Mouse (Mus musculus): ENCODE measurements at regions not wholly inside any gene's neighbourhood (a gene's known extent, or its start where the extent isn't known, plus 50 kb on each side); places are given as distances from the start of the nearest gene placed in this dataset.

GRCm38 (mm10) chr10:43794587-43794986, 107.0 kb downstream of the Qrsl1 start:
- H3K4me1 ChIP-seq (ENCODE audit: control insufficient read depth, insufficient read depth, low read length): no peaks in the 10 kb centered on the region
- H3K4me3 ChIP-seq (replicated peaks; ENCODE audit: extremely low read depth, low read depth, low read length): no peak overlapping the region
- no peak for DNase-seq
- WGBS: 72% methylated on average over 9 of the region's 9 CpGs
- no peak for TF ChIP-seq POLR2A (IDR thresholded peaks at IDR 0.05; ENCODE audit: borderline replicate concordance, extremely low read depth, low read depth, low read length)

- DNase-seq: no peak
- WGBS: 51% methylated on average over 3 of the region's 3 CpGs
- Histone ChIP-seq H3K4me1 (ENCODE audit: control insufficient read depth, insufficient read depth, low read length) (no peaks in the 10 kb centered on the region), H3K4me3 (replicated peaks; ENCODE audit: extremely low read depth, low read depth, low read length) (no peak overlapping the region)
- TF ChIP-seq CTCF (IDR thresholded peaks at IDR 0.05; ENCODE audit: insufficient read depth, low read length) (no peak), POLR2A (IDR thresholded peaks at IDR 0.05; ENCODE audit: borderline replicate concordance, extremely low read depth, low read depth, low read length) (no peak)
Observed at GRCm38 (mm10) chr10:43800077-43800476, 101.5 kb downstream of the Qrsl1 start.

- WGBS: 33% methylated on average over 5 of the region's 5 CpGs
- no peak for DNase-seq
- no peak overlapping the region for H3K4me3 ChIP-seq (replicated peaks; ENCODE audit: extremely low read depth, low read depth, low read length)
- no peaks in the 10 kb centered on the region for H3K4me1 ChIP-seq (ENCODE audit: control insufficient read depth, insufficient read depth, low read length)
- TF ChIP-seq POLR2A (IDR thresholded peaks at IDR 0.05; ENCODE audit: borderline replicate concordance, extremely low read depth, low read depth, low read length): no peak
- no peak for TF ChIP-seq CTCF (IDR thresholded peaks at IDR 0.05; ENCODE audit: insufficient read depth, low read length)
Observed at GRCm38 (mm10) chr10:43815291-43815690, 86.3 kb downstream of the Qrsl1 start.

GRCm38 (mm10) chr10:43817522-43818198, 83.9 kb downstream of the Qrsl1 start:
- Histone ChIP-seq H3K4me1 (ENCODE audit: control insufficient read depth, insufficient read depth, low read length) (no peaks in the 10 kb centered on the region), H3K4me3 (replicated peaks; ENCODE audit: extremely low read depth, low read depth, low read length) (no peak overlapping the region)
- TF ChIP-seq CTCF (IDR thresholded peaks at IDR 0.05; ENCODE audit: insufficient read depth, low read length) (no peak), POLR2A (IDR thresholded peaks at IDR 0.05; ENCODE audit: borderline replicate concordance, extremely low read depth, low read depth, low read length) (no peak)
- no peak for DNase-seq
- WGBS: 71% methylated on average over 9 of the region's 9 CpGs

- TF ChIP-seq POLR2A (IDR thresholded peaks at IDR 0.05; ENCODE audit: borderline replicate concordance, extremely low read depth, low read depth, low read length): no peak
- no peak for TF ChIP-seq CTCF (IDR thresholded peaks at IDR 0.05; ENCODE audit: insufficient read depth, low read length)
- H3K4me1 ChIP-seq (ENCODE audit: control insufficient read depth, insufficient read depth, low read length): no peaks in the 10 kb centered on the region
- H3K4me3 ChIP-seq (replicated peaks; ENCODE audit: extremely low read depth, low read depth, low read length): no peak overlapping the region
- 60% methylated on average over 5 of the region's 5 CpGs for WGBS
- no peak for DNase-seq
Observed at GRCm38 (mm10) chr10:43818623-43819022, 82.9 kb downstream of the Qrsl1 start.

- 81% methylated on average over 6 of the region's 6 CpGs for WGBS
- Histone ChIP-seq H3K4me1 (ENCODE audit: control insufficient read depth, insufficient read depth, low read length) (no peaks in the 10 kb centered on the region), H3K4me3 (replicated peaks; ENCODE audit: extremely low read depth, low read depth, low read length) (no peak overlapping the region)
- TF ChIP-seq CTCF (IDR thresholded peaks at IDR 0.05; ENCODE audit: insufficient read depth, low read length) (no peak), POLR2A (IDR thresholded peaks at IDR 0.05; ENCODE audit: borderline replicate concordance, extremely low read depth, low read depth, low read length) (no peak)
- no peak for DNase-seq
Observed at GRCm38 (mm10) chr10:43819434-43819833, 82.1 kb downstream of the Qrsl1 start.

- H3K4me3 ChIP-seq (replicated peaks; ENCODE audit: extremely low read depth, low read depth, low read length): no peak overlapping the region
- DNase-seq: no peak
- H3K4me1 ChIP-seq (ENCODE audit: control insufficient read depth, insufficient read depth, low read length): no peaks in the 10 kb centered on the region
- 85% methylated on average over 1 of the region's 1 CpGs for WGBS
- TF ChIP-seq POLR2A (IDR thresholded peaks at IDR 0.05; ENCODE audit: borderline replicate concordance, extremely low read depth, low read depth, low read length): no peak
- no peak for TF ChIP-seq CTCF (IDR thresholded peaks at IDR 0.05; ENCODE audit: insufficient read depth, low read length)
Observed at GRCm38 (mm10) chr10:43822615-43823014, 78.9 kb downstream of the Qrsl1 start.

GRCm38 (mm10) chr10:43824009-43824408, 77.5 kb downstream of the Qrsl1 start:
- no peak for DNase-seq
- 75% methylated on average over 5 of the region's 5 CpGs for WGBS
- Histone ChIP-seq H3K4me1 (ENCODE audit: control insufficient read depth, insufficient read depth, low read length) (no peaks in the 10 kb centered on the region), H3K4me3 (replicated peaks; ENCODE audit: extremely low read depth, low read depth, low read length) (no peak overlapping the region)
- TF ChIP-seq CTCF (IDR thresholded peaks at IDR 0.05; ENCODE audit: insufficient read depth, low read length) (no peak), POLR2A (IDR thresholded peaks at IDR 0.05; ENCODE audit: borderline replicate concordance, extremely low read depth, low read depth, low read length) (no peak)
